Mouse (Mus musculus): ENCODE data around the gene Cbarp. TPM values are rescaled to one million over a fixed set of nuclear protein-coding genes. Genes with fewer than 3 reads are reported as not detected.
A peak's percentile ranks its signal among the peaks of the same experiment; 100 is the strongest.

The Cbarp gene
- total and polyA plus RNA-seq, 3 experiments = 0.19 to 2.4 (median 2.3) TPM

GRCm38 (mm10) chr10:80102216-80102915 is 38.3 kb downstream of the Cbarp start (continued):
- 0 out of 2 replicates have a peak, but pooled peaks have one; percentile 43 for TF ChIP-seq TBP (conservative IDR thresholded peaks at IDR 0.05; ENCODE audit: low read depth, low read length)
- TF ChIP-seq RCOR1 (conservative IDR thresholded peaks at IDR 0.05; ENCODE audit: low read depth, low read length) = no peak
- TF ChIP-seq KAT2A (IDR thresholded peaks at IDR 0.05; ENCODE audit: insufficient replicate concordance, low read length) = 0 out of 2 replicates have a peak, but pooled peaks have one; percentile 29
- no peak for TF ChIP-seq ETS1 (conservative IDR thresholded peaks at IDR 0.05; ENCODE audit: low read depth, low read length)
- TF ChIP-seq ZNF384 (IDR thresholded peaks at IDR 0.05; ENCODE audit: low read depth, low read length) = no peak
- peak; percentile 55; the same call in 1 of the 2 replicates for TF ChIP-seq NRF1 (IDR thresholded peaks at IDR 0.05; ENCODE audit: low read depth, low read length)
- TF ChIP-seq USF1 (IDR thresholded peaks at IDR 0.05; ENCODE audit: low read depth, low read length) = no peak
- TF ChIP-seq UBTF (IDR thresholded peaks at IDR 0.05; ENCODE audit: low read depth, low read length) = no peak
- TF ChIP-seq SIN3A (IDR thresholded peaks at IDR 0.05; ENCODE audit: low read length) = peak; percentile 90
- TF ChIP-seq JUND (conservative IDR thresholded peaks at IDR 0.05; ENCODE audit: low read depth, low read length) = no peak
- TF ChIP-seq USF2 (conservative IDR thresholded peaks at IDR 0.05; ENCODE audit: low read depth, low read length) = no peak
- no peak for TF ChIP-seq CHD1 (IDR thresholded peaks at IDR 0.05; ENCODE audit: low read depth, low read length)
- no peak for TF ChIP-seq CTCF (conservative IDR thresholded peaks at IDR 0.05 in 1 of 2, IDR thresholded peaks at IDR 0.05 in 1 of 2; ENCODE audit: low read depth in 2 of 2, low read length in 2 of 2)
- TF ChIP-seq MYC (IDR thresholded peaks at IDR 0.05; ENCODE audit: low read depth, low read length) = no peak
- TF ChIP-seq GABPA (IDR thresholded peaks at IDR 0.05; ENCODE audit: insufficient replicate concordance, low read depth, low read length) = no peak
- TF ChIP-seq POLR2A (IDR thresholded peaks at IDR 0.05; ENCODE audit: low read depth, low read length) = peak; percentile 86
- no peak for TF ChIP-seq ZKSCAN1 (IDR thresholded peaks at IDR 0.05; ENCODE audit: borderline replicate concordance, low read depth, low read length)
- peak; percentile 80 for TF ChIP-seq ZMIZ1 (IDR thresholded peaks at IDR 0.05; ENCODE audit: low read depth, low read length)

DNA sequence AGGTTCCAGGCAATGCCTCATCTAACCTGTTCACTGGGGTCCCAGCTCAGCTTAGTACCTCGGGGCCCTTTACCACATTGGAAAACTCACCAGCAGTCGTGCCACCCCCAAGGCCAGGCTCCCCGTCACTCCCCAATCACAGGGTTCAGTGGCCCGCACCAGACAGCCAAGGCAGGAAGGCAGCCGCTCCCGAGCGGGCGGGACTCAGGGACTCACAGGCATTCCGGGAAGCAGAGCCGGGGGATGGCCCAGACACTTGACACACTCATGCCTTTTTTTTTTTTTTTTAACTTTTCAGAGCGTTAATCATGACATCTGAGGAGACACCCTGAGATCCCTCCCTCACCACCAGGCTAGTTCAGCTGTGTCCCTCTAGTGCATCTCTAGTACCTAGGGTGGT is 39.7 kb downstream of the Cbarp start:
- in situ Hi-C loops (cut with MboI; ENCODE audit: low pct_ligation_motif_present, low pct_unique_long_range_greater_than_20kb, low sequenced_read_pairs) = no loop called here
- DNase-seq (ENCODE audit: extremely low read depth) = no peak
- H3K9ac ChIP-seq (ENCODE audit: insufficient read depth, low read depth) = no peak overlapping the region; the same call in 1 of the 2 replicates
- H3K4me1 ChIP-seq (ENCODE audit: control insufficient read depth in 1 of 2, insufficient read depth in 2 of 2) = peaks cover 27 to 83% of the 10 kb centered on the region in 2 experiments
- H3K36me3 ChIP-seq (replicated peaks in 1 of 2; ENCODE audit: control insufficient read depth in 1 of 2, insufficient read depth in 1 of 2, low read length in 1 of 2) = peaks cover 3 to 38% of the 10 kb centered on the region in 2 experiments
- dilution Hi-C loops (cut with MboI; ENCODE audit: extremely low pct_ligation_motif_present, extremely low pct_unique_long_range_greater_than_20kb, low sequenced_read_pairs) = no loop called here
- peaks cover 40% of the 10 kb centered on the region for H3K79me2 ChIP-seq (replicated peaks; ENCODE audit: control insufficient read depth, extremely low read depth, insufficient read depth, poor library complexity, severe bottlenecking)
- H3K4me2 ChIP-seq (ENCODE audit: insufficient read depth, low read depth, poor library complexity, severe bottlenecking) = peak overlapping the region; percentile 87; the same call in 1 of the 2 replicates
- H3K27me3 ChIP-seq (replicated peaks) = no peaks in the 10 kb centered on the region
- no peak overlapping the region for H3K4me3 ChIP-seq (replicated peaks in 1 of 3; ENCODE audit: low read depth in 2 of 3, low read length in 2 of 3, poor library complexity in 1 of 3)
- H3K9me3 ChIP-seq (replicated peaks; ENCODE audit: low read length) = no peaks in the 10 kb centered on the region
- TF ChIP-seq TBP (conservative IDR thresholded peaks at IDR 0.05; ENCODE audit: low read depth, low read length) = no peak
- TF ChIP-seq RCOR1 (conservative IDR thresholded peaks at IDR 0.05; ENCODE audit: low read depth, low read length) = no peak
- TF ChIP-seq ZKSCAN1 (IDR thresholded peaks at IDR 0.05; ENCODE audit: borderline replicate concordance, low read depth, low read length) = no peak
- no peak for TF ChIP-seq POLR2A (IDR thresholded peaks at IDR 0.05; ENCODE audit: low read depth, low read length)
- TF ChIP-seq E2F4 (IDR thresholded peaks at IDR 0.05; ENCODE audit: insufficient replicate concordance, low read depth, low read length) = no peak
- TF ChIP-seq ZC3H11A (IDR thresholded peaks at IDR 0.05; ENCODE audit: low read depth, low read length) = no peak
- TF ChIP-seq ELF1 (IDR thresholded peaks at IDR 0.05; ENCODE audit: low read depth, low read length) = no peak
- TF ChIP-seq MEF2A (IDR thresholded peaks at IDR 0.05; ENCODE audit: borderline replicate concordance, low read depth, low read length) = no peak
- no peak for TF ChIP-seq EP300 (IDR thresholded peaks at IDR 0.05; ENCODE audit: low read length)
- TF ChIP-seq USF2 (conservative IDR thresholded peaks at IDR 0.05; ENCODE audit: low read depth, low read length) = no peak
- TF ChIP-seq MAZ (IDR thresholded peaks at IDR 0.05; ENCODE audit: low read depth, low read length) = no peak
- no peak for TF ChIP-seq MAFK (IDR thresholded peaks at IDR 0.05; ENCODE audit: insufficient replicate concordance, low read length)
- TF ChIP-seq RAD21 (IDR thresholded peaks at IDR 0.05; ENCODE audit: low read depth, low read length) = no peak
- no peak for TF ChIP-seq GABPA (IDR thresholded peaks at IDR 0.05; ENCODE audit: insufficient replicate concordance, low read depth, low read length)
- TF ChIP-seq ZNF384 (IDR thresholded peaks at IDR 0.05; ENCODE audit: low read depth, low read length) = no peak
- no peak for TF ChIP-seq MYC (IDR thresholded peaks at IDR 0.05; ENCODE audit: low read depth, low read length)
- no peak for TF ChIP-seq ETS1 (conservative IDR thresholded peaks at IDR 0.05; ENCODE audit: low read depth, low read length)
- no peak for TF ChIP-seq SMC3 (IDR thresholded peaks at IDR 0.05; ENCODE audit: low read depth, low read length)
- no peak overlapping the region for H3K27ac ChIP-seq (ENCODE audit: insufficient read depth, low read depth)
